Mouse (Mus musculus): ENCODE measurements at regions not wholly inside any gene's neighbourhood (a gene's known extent, or its start where the extent isn't known, plus 50 kb on each side); places are given as distances from the start of the nearest gene placed in this dataset.
A peak's percentile ranks its signal among the peaks of the same experiment; 100 is the strongest.
"Not testable (repeated sequence)": the region's sequence is repeated elsewhere in the genome, so short reads cannot be mapped to it uniquely, and the experiment has no call there.

GRCm38 (mm10) chr12:45590191-45590590 lies 515.7 kb upstream of the Stxbp6 start:
- DNase-seq: no peak

GRCm38 (mm10) chr12:45585763-45586162 lies 511.3 kb upstream of the Stxbp6 start:
- no peak for DNase-seq

- no peak for DNase-seq
These were observed 489.0 kb upstream of the Stxbp6 start for GRCm38 (mm10) chr12:45563325-45564030.

- DNase-seq: no peak
These were observed 488.2 kb upstream of the Stxbp6 start for GRCm38 (mm10) chr12:45562637-45563220.

- no peak for DNase-seq
These were observed 487.4 kb upstream of the Stxbp6 start for GRCm38 (mm10) chr12:45561889-45562288.

GRCm38 (mm10) chr12:45561362-45561761 lies 486.9 kb upstream of the Stxbp6 start:
- no peak for DNase-seq

GRCm38 (mm10) chr12:45549906-45550305 lies 475.4 kb upstream of the Stxbp6 start:
- DNase-seq: not testable (repeated sequence)

GRCm38 (mm10) chr12:45519554-45519953 lies 445.0 kb upstream of the Stxbp6 start:
- no peak for DNase-seq

GRCm38 (mm10) chr12:45514459-45514858 lies 439.9 kb upstream of the Stxbp6 start:
- DNase-seq: no peak

- DNase-seq: no peak
These were observed 433.0 kb upstream of the Stxbp6 start for GRCm38 (mm10) chr12:45507400-45507982.

GRCm38 (mm10) chr12:45499834-45500233 lies 425.3 kb upstream of the Stxbp6 start:
- DNase-seq: no peak

- DNase-seq: no peak
These were observed 423.7 kb upstream of the Stxbp6 start for GRCm38 (mm10) chr12:45498230-45498629.

GRCm38 (mm10) chr12:45489029-45489428 lies 414.5 kb upstream of the Stxbp6 start:
- no peak for DNase-seq

GRCm38 (mm10) chr12:45476881-45477280 lies 402.4 kb upstream of the Stxbp6 start:
- DNase-seq: no peak

- DNase-seq: no peak
These were observed 393.6 kb upstream of the Stxbp6 start for GRCm38 (mm10) chr12:45468093-45468492.

- peak; percentile 12 for DNase-seq
These were observed 392.5 kb upstream of the Stxbp6 start for GRCm38 (mm10) chr12:45467058-45467457.

GRCm38 (mm10) chr12:45466066-45466465 lies 391.6 kb upstream of the Stxbp6 start:
- DNase-seq: no peak

- no peak for DNase-seq
These were observed 390.4 kb upstream of the Stxbp6 start for GRCm38 (mm10) chr12:45464952-45465351.

GRCm38 (mm10) chr12:45458746-45459145 lies 384.2 kb upstream of the Stxbp6 start:
- DNase-seq: not testable (repeated sequence)

- no peak for DNase-seq
These were observed 369.1 kb upstream of the Stxbp6 start for GRCm38 (mm10) chr12:45443512-45444190.

GRCm38 (mm10) chr12:45442474-45442873 lies 368.0 kb upstream of the Stxbp6 start:
- no peak for DNase-seq

GRCm38 (mm10) chr12:45439745-45440144 lies 365.2 kb upstream of the Stxbp6 start:
- no peak for DNase-seq

GRCm38 (mm10) chr12:45437271-45437670 lies 362.8 kb upstream of the Stxbp6 start:
- no peak for DNase-seq

- no peak for DNase-seq
These were observed 324.9 kb upstream of the Stxbp6 start for GRCm38 (mm10) chr12:45399436-45399835.
